Mouse (Mus musculus): ENCODE results near the gene Ccdc148.

DNA sequence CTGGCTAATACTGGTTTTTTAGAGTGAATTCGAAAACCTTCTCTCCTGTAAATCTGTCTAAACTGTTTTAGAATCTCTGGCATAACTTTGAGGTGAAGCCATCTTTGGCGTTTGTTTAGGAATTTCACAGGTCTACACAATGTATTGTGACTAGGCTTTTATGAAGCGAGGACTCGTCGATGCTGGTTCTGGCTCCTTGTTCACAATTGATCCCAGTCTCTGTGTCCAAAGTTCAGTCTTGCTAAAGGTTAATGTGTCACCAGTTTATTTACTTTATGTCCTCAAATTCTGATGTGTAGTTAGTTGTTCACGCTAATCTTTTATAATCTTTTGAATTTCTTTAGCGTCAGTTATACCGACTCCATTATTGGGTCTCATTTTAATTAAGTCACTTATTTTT, 29.4 kb downstream of the Ccdc148 start:
- TF ChIP-seq CTCF (IDR thresholded peaks at IDR 0.05; ENCODE audit: low read depth) = no peak
- no peak for TF ChIP-seq EP300 (IDR thresholded peaks at IDR 0.05; ENCODE audit: low read depth)
